Mouse (Mus musculus) hindbrain, embryonic 14.5 days (tissue): ENCODE measurements at regions not wholly inside any gene's neighbourhood (a gene's known extent, or its start where the extent isn't known, plus 50 kb on each side); places are given as distances from the start of the nearest gene placed in this dataset.

ENCODE experiments used
- ATAC-seq: fragments of 200-750 bp; cut with Nextera tagmentation; 2 replicates; pipeline ENCODE4 v1.8.0; 2017; ENCODE audit warnings: moderate number of reproducible peaks, mild to moderate bottlenecking, moderate TSS enrichment, moderate library complexity; ENCODE audit not compliant: low FRiP score
- DNase-seq: peaks from one replicate; pipeline ENCODE4 v3.0.0-alpha.2; 2015; ENCODE audit warnings: low spot score
- H3K27ac ChIP-seq: fragments of 300-500 bp; sonication (generic); 2 replicates; pipeline ENCODE4 v1.5.1; 2014; ENCODE audit warnings: mild to moderate bottlenecking, moderate library complexity
- H3K27me3 ChIP-seq: fragments of 300-500 bp; sonication (generic); 2 replicates; pipeline ENCODE4 v1.6.1; 2014; ENCODE audit warnings: mild to moderate bottlenecking, low read length, mixed read lengths; ENCODE audit not compliant: control insufficient read depth, insufficient read depth
- H3K36me3 ChIP-seq: fragments of 300-500 bp; sonication (generic); replicated peaks from 2 replicates; pipeline ENCODE4 v1.6.1; 2014; ENCODE audit not compliant: control insufficient read depth, insufficient read depth
- H3K4me1 ChIP-seq: fragments of 300-500 bp; sonication (generic); replicated peaks from 2 replicates; pipeline ENCODE4 v1.6.1; 2014; ENCODE audit warnings: antibody characterized with exemption, low read length, mixed read lengths; ENCODE audit not compliant: control insufficient read depth, insufficient read depth
- H3K4me2 ChIP-seq: fragments of 300-500 bp; sonication (generic); replicated peaks from 2 replicates; pipeline ENCODE4 v1.6.1; 2014; ENCODE audit warnings: mild to moderate bottlenecking, moderate library complexity
- H3K4me3 ChIP-seq: fragments of 300-500 bp; sonication (generic); replicated peaks from 2 replicates; pipeline ENCODE4 v1.5.1; 2014; ENCODE audit warnings: mild to moderate bottlenecking, low read length
- H3K9ac ChIP-seq: fragments of 300-500 bp; sonication (generic); 2 replicates; pipeline ENCODE4 v1.6.1; 2014
- H3K9me3 ChIP-seq: fragments of 300-500 bp; sonication (generic); 2 replicates; pipeline ENCODE4 v1.6.1; 2016; ENCODE audit warnings: low read length; ENCODE audit not compliant: control insufficient read depth
- WGBS: fragments of 180-500 bp; shearing (Covaris S2); extraction: QIAGEN DNeasy Blood & Tissue Kit; methylation state at CpG from one replicate; pipeline ENCODE4 v1.1.7; 2014; 5-methylcytosine and 5-hydroxymethylcytosine counted together

- ATAC-seq (no peak), DNase-seq (no peak)
- H3K27ac ChIP-seq, result no peak overlapping the region
- 66% methylated on average over 6 of the region's 6 CpGs for WGBS
- peaks cover 13% of the 10 kb centered on the region; the same call in 1 of the 2 replicates for H3K4me1 ChIP-seq
- H3K27me3 ChIP-seq, result no peaks in the 10 kb centered on the region; the same call in 1 of the 2 replicates
- no peak overlapping the region for H3K4me2 ChIP-seq
- H3K9me3 ChIP-seq, result no peaks in the 10 kb centered on the region
- no peak overlapping the region for H3K9ac ChIP-seq
- H3K36me3 ChIP-seq, result no peaks in the 10 kb centered on the region
- H3K4me3 ChIP-seq, result no peak overlapping the region
Observed at GRCm38 (mm10) chr7:73135786-73136185, 239.5 kb upstream of the Rgma start.

GRCm38 (mm10) chr7:73138269-73138668 is 237.0 kb upstream of the Rgma start:
- DNase-seq (no peak), ATAC-seq (no peak)
- Histone ChIP-seq H3K9me3 (no peaks in the 10 kb centered on the region), H3K4me3 (no peak overlapping the region), H3K27ac (no peak overlapping the region), H3K36me3 (no peaks in the 10 kb centered on the region), H3K4me1 (peaks cover 21% of the 10 kb centered on the region), H3K4me2 (no peak overlapping the region), H3K27me3 (no peaks in the 10 kb centered on the region; the same call in 1 of the 2 replicates), H3K9ac (no peak overlapping the region)
- 15% methylated on average over 5 of the region's 5 CpGs for WGBS

- Histone ChIP-seq H3K27ac (no peak overlapping the region), H3K9ac (no peak overlapping the region), H3K27me3 (no peaks in the 10 kb centered on the region; the same call in 1 of the 2 replicates), H3K9me3 (no peaks in the 10 kb centered on the region), H3K36me3 (no peaks in the 10 kb centered on the region), H3K4me1 (peaks cover 21% of the 10 kb centered on the region), H3K4me2 (0 out of 2 replicates have a peak overlapping the region, but pooled peaks have one; percentile 6), H3K4me3 (no peak overlapping the region)
- ATAC-seq, result peak; percentile 34; the same call in 1 of the 2 replicates
- no peak for DNase-seq
- 4% methylated on average over 8 of the region's 8 CpGs for WGBS
Observed at GRCm38 (mm10) chr7:73138861-73139493, 236.3 kb upstream of the Rgma start.

GRCm38 (mm10) chr7:73139901-73140300 is 235.4 kb upstream of the Rgma start:
- H3K9me3 ChIP-seq, result no peaks in the 10 kb centered on the region

GRCm38 (mm10) chr7:73141167-73141566 is 234.1 kb upstream of the Rgma start:
- H3K9ac ChIP-seq, result no peak overlapping the region
- H3K4me1 ChIP-seq, result peaks cover 21% of the 10 kb centered on the region
- no peak overlapping the region for H3K27ac ChIP-seq
- no peaks in the 10 kb centered on the region for H3K36me3 ChIP-seq
- ATAC-seq, result peak; percentile 57; the same call in 1 of the 2 replicates
- H3K4me3 ChIP-seq, result no peak overlapping the region
- H3K27me3 ChIP-seq, result no peaks in the 10 kb centered on the region; the same call in 1 of the 2 replicates
- DNase-seq, result no peak
- 3% methylated on average over 5 of the region's 5 CpGs for WGBS
- no peak overlapping the region for H3K4me2 ChIP-seq
- no peaks in the 10 kb centered on the region for H3K9me3 ChIP-seq

More at GRCm38 (mm10) chr7:73139901-73140300, 235.4 kb upstream of the Rgma start:
- H3K27ac ChIP-seq, result 0 out of 2 replicates have a peak overlapping the region, but pooled peaks have one; percentile 5
- WGBS, result 19% methylated on average over 6 of the region's 6 CpGs
- peaks cover 21% of the 10 kb centered on the region for H3K4me1 ChIP-seq
- H3K27me3 ChIP-seq, result no peaks in the 10 kb centered on the region; the same call in 1 of the 2 replicates
- no peak overlapping the region for H3K4me2 ChIP-seq
- H3K36me3 ChIP-seq, result no peaks in the 10 kb centered on the region
- no peak overlapping the region for H3K9ac ChIP-seq
- DNase-seq (no peak), ATAC-seq (no peak)
- H3K4me3 ChIP-seq, result no peak overlapping the region

- no peak for DNase-seq
- H3K27ac ChIP-seq, result no peak overlapping the region
- ATAC-seq, result no peak
Observed at GRCm38 (mm10) chr7:73143902-73144301, 231.4 kb upstream of the Rgma start.

GRCm38 (mm10) chr7:73144846-73145245 is 230.5 kb upstream of the Rgma start:
- no peak overlapping the region for H3K9ac ChIP-seq
- H3K4me1 ChIP-seq, result peaks cover 11% of the 10 kb centered on the region
- H3K27me3 ChIP-seq, result no peaks in the 10 kb centered on the region
- no peak overlapping the region for H3K4me2 ChIP-seq
- no peak for DNase-seq
- no peak overlapping the region for H3K4me3 ChIP-seq
- no peaks in the 10 kb centered on the region for H3K9me3 ChIP-seq
- ATAC-seq, result no peak
- WGBS, result 44% methylated on average over 4 of the region's 4 CpGs
- no peaks in the 10 kb centered on the region for H3K36me3 ChIP-seq
- H3K27ac ChIP-seq, result no peak overlapping the region

More at GRCm38 (mm10) chr7:73143902-73144301, 231.4 kb upstream of the Rgma start:
- H3K9me3 ChIP-seq, result no peaks in the 10 kb centered on the region
- H3K27me3 ChIP-seq, result no peaks in the 10 kb centered on the region; the same call in 1 of the 2 replicates
- WGBS, result 74% methylated on average over 11 of the region's 11 CpGs
- no peak overlapping the region for H3K9ac ChIP-seq
- no peaks in the 10 kb centered on the region for H3K36me3 ChIP-seq
- no peak overlapping the region for H3K4me2 ChIP-seq
- no peak overlapping the region for H3K4me3 ChIP-seq
- peaks cover 21% of the 10 kb centered on the region for H3K4me1 ChIP-seq

GRCm38 (mm10) chr7:73147251-73147650 is 228.1 kb upstream of the Rgma start:
- Histone ChIP-seq H3K27ac (no peak overlapping the region), H3K4me1 (peaks cover 7% of the 10 kb centered on the region), H3K27me3 (no peaks in the 10 kb centered on the region), H3K9me3 (no peaks in the 10 kb centered on the region), H3K4me3 (no peak overlapping the region), H3K36me3 (no peaks in the 10 kb centered on the region), H3K4me2 (no peak overlapping the region), H3K9ac (no peak overlapping the region)
- DNase-seq (no peak), ATAC-seq (no peak)

- no peaks in the 10 kb centered on the region for H3K36me3 ChIP-seq
- no peak overlapping the region for H3K27ac ChIP-seq
- no peak overlapping the region for H3K9ac ChIP-seq
- H3K4me1 ChIP-seq, result peaks cover 7% of the 10 kb centered on the region; the same call in 1 of the 2 replicates
- no peak for DNase-seq
- no peaks in the 10 kb centered on the region for H3K9me3 ChIP-seq
- no peak overlapping the region for H3K4me2 ChIP-seq
- H3K4me3 ChIP-seq, result no peak overlapping the region
- no peaks in the 10 kb centered on the region for H3K27me3 ChIP-seq
- WGBS, result 69% methylated on average over 7 of the region's 7 CpGs
- ATAC-seq, result no peak
Observed at GRCm38 (mm10) chr7:73150436-73150835, 224.9 kb upstream of the Rgma start.
